Mouse (Mus musculus): ENCODE results near the gene Ceacam5.

The Ceacam5 gene

DNA sequence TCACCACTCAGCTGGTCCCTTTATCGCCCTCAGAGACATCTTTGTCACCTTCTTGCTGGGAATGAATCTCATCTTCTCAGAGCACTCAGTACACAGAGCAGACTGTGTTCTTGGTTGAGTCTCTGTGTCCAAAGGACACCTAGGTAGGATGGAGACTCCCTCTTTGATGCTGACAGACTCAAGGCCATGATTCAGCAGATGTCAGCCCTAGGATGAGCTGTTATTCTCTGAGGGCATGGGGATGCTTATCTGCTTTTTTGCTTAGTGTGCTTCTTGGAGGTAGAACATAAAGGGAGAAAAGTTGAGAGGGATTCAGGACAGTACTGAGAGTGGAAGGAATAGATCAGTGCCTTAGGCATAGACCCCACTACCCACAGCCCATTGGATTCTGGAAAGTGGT lies at the start of gene Ceacam5:
Gene Ceacam5 (plus strand): TSS at position 301 of the 400 bp plus-strand sequence.
- no peak for DNase-seq (ENCODE audit: low read depth)

All from 416B (cell line).